Mouse (Mus musculus): Measurements from ENCODE around the gene Ascc3. TPM values are rescaled to one million over a fixed set of nuclear protein-coding genes. Genes with fewer than 3 reads are reported as not detected.

Gene Ascc3
- polyA plus RNA-seq, 1 experiment, result 16.1 TPM

DNA sequence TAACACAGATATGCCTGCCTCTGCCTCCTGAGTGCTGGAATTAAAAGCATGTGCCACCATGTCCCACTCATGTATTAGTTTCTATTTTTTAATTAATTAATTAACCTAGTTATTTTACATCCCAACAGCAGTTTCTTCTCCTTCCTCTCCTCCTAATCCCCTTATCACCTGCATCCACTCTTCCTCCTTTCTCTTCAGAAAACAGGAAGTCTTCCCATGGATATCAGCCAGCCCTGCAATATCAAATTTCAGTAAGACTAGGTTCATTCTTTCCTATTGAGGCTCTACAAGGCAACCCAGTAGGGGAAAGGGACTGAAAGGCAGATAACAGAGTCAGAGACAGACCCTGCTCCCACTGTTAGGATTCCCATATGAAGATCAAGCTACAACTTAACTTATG, 234.4 kb downstream of the Ascc3 start:
- no peak overlapping the region for H3K27ac ChIP-seq (ENCODE audit: insufficient read depth, low read length)
- DNase-seq, result no peak

GRCm38 (mm10) chr10:50834533-50834932, 242.1 kb downstream of the Ascc3 start:
- Histone ChIP-seq H3K27ac (ENCODE audit: insufficient read depth, low read length) (no peak overlapping the region), H3K27me3 (ENCODE audit: control insufficient read depth, insufficient read depth, low read length) (no peaks in the 10 kb centered on the region), H3K4me1 (ENCODE audit: control insufficient read depth, insufficient read depth, low read length) (no peaks in the 10 kb centered on the region), H3K4me3 (replicated peaks; ENCODE audit: insufficient read depth, low read depth, low read length) (no peak overlapping the region)
- 94% methylated on average over 2 of the region's 2 CpGs for WGBS
- no peak for DNase-seq
- no peak for TF ChIP-seq CTCF (IDR thresholded peaks at IDR 0.05; ENCODE audit: borderline replicate concordance, insufficient read depth, low read depth, low read length)
- TF ChIP-seq POLR2A (IDR thresholded peaks at IDR 0.05; ENCODE audit: borderline replicate concordance, insufficient read depth, low read length), result no peak

More for the DNA sequence above, 234.4 kb downstream of the Ascc3 start:
- Histone ChIP-seq H3K27me3 (ENCODE audit: control insufficient read depth, insufficient read depth, low read length) (no peaks in the 10 kb centered on the region), H3K4me1 (ENCODE audit: control insufficient read depth, insufficient read depth, low read length) (no peaks in the 10 kb centered on the region), H3K4me3 (replicated peaks; ENCODE audit: insufficient read depth, low read depth, low read length) (no peak overlapping the region)
- no peak for TF ChIP-seq CTCF (IDR thresholded peaks at IDR 0.05; ENCODE audit: borderline replicate concordance, insufficient read depth, low read depth, low read length)
- no peak for TF ChIP-seq POLR2A (IDR thresholded peaks at IDR 0.05; ENCODE audit: borderline replicate concordance, insufficient read depth, low read length)

DNA sequence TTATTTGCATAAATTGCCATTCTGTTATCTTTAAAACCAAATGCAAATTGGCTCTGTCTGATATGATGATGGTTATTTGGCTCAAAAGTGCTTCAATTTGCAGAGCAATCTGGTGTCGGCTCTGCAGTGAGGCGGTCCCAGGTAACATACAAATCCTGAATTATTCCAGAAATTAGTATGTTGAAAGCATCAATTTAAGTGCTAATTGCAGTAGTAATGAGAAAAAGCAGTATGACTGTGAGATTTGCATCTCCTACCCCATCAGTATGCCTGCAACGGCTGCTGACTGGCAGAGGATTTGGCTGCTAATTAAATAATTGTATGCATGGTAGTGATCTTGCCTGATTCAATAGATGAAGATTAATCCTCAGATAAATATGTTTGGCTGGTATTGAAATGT, 250.9 kb downstream of the Ascc3 start:
- DNase-seq, result no peak
- Histone ChIP-seq H3K4me3 (replicated peaks; ENCODE audit: insufficient read depth, low read depth, low read length) (no peak overlapping the region), H3K27me3 (ENCODE audit: control insufficient read depth, insufficient read depth, low read length) (no peaks in the 10 kb centered on the region), H3K4me1 (ENCODE audit: control insufficient read depth, insufficient read depth, low read length) (no peaks in the 10 kb centered on the region), H3K27ac (ENCODE audit: insufficient read depth, low read length) (no peak overlapping the region)
- no peak for TF ChIP-seq CTCF (IDR thresholded peaks at IDR 0.05; ENCODE audit: borderline replicate concordance, insufficient read depth, low read depth, low read length)
- no peak for TF ChIP-seq POLR2A (IDR thresholded peaks at IDR 0.05; ENCODE audit: borderline replicate concordance, insufficient read depth, low read length)
- 52% methylated on average over 3 of the region's 3 CpGs for WGBS

DNA sequence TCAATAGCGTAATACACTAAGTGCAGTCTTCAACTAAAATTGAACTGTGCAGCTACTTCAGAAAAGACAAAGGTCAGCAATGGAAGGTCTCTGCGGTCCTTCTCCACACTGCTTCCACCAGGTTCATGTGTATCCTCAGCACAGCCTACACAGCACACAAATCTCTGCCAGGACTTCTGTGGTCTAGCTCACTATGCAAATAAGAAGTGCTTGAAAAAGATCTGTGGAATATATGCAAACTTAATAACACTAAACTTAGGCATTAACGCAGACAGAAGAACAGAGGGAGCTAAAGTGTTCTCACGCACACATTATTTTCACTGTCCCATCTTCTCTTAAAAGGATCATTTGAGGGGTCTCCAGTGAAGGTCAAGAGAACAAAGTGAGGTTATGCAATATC, 275.7 kb downstream of the Ascc3 start:
- WGBS, result 91% methylated on average over 4 of the region's 4 CpGs

GRCm38 (mm10) chr10:50876952-50877351, 284.5 kb downstream of the Ascc3 start:
- Histone ChIP-seq H3K4me3 (replicated peaks; ENCODE audit: insufficient read depth, low read depth, low read length) (no peak overlapping the region), H3K27me3 (ENCODE audit: control insufficient read depth, insufficient read depth, low read length) (no peaks in the 10 kb centered on the region), H3K4me1 (ENCODE audit: control insufficient read depth, insufficient read depth, low read length) (no peaks in the 10 kb centered on the region), H3K27ac (ENCODE audit: insufficient read depth, low read length) (no peak overlapping the region)
- no peak for DNase-seq
- no peak for TF ChIP-seq CTCF (IDR thresholded peaks at IDR 0.05; ENCODE audit: borderline replicate concordance, insufficient read depth, low read depth, low read length)
- no peak for TF ChIP-seq POLR2A (IDR thresholded peaks at IDR 0.05; ENCODE audit: borderline replicate concordance, insufficient read depth, low read length)
- 82% methylated on average over 5 of the region's 5 CpGs for WGBS

More for the DNA sequence above, 275.7 kb downstream of the Ascc3 start:
- no peaks in the 10 kb centered on the region for H3K27me3 ChIP-seq (ENCODE audit: control insufficient read depth, insufficient read depth, low read length)
- no peak for TF ChIP-seq POLR2A (IDR thresholded peaks at IDR 0.05; ENCODE audit: borderline replicate concordance, insufficient read depth, low read length)
- no peak for TF ChIP-seq CTCF (IDR thresholded peaks at IDR 0.05; ENCODE audit: borderline replicate concordance, insufficient read depth, low read depth, low read length)
- H3K27ac ChIP-seq (ENCODE audit: insufficient read depth, low read length), result no peak overlapping the region
- no peaks in the 10 kb centered on the region for H3K4me1 ChIP-seq (ENCODE audit: control insufficient read depth, insufficient read depth, low read length)
- DNase-seq, result no peak
- no peak overlapping the region for H3K4me3 ChIP-seq (replicated peaks; ENCODE audit: insufficient read depth, low read depth, low read length)

DNA sequence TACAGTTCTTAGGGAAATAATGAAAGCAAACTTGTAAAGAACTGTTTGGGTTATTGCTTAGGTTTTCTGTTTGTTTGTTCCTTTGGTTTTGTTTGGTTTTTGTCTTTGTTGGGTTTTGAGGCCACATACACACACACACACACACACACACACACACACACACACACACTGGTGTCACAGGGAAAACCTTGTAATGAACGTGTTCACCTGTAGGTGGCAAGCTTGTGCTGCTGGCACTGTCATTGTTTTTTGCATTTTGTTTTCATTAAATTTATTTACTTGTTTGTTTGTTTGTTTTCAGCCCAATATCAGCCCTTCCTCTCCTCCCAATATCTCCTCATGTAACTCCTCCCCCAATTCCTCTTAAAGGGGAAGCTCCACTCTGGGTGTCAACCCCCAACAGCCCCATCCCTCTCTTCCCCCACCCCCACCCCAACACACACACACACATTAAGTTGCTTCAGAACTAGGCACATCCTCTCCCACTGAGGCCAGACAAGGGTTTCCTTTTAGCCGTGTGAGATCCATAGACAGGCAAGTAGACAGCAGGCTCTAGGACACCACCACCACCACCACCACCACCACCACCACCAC, 289.1 kb downstream of the Ascc3 start:
- 19% methylated on average over 2 of the region's 2 CpGs for WGBS
- Histone ChIP-seq H3K27ac (ENCODE audit: insufficient read depth, low read length) (no peak overlapping the region), H3K4me3 (replicated peaks; ENCODE audit: insufficient read depth, low read depth, low read length) (no peak overlapping the region), H3K27me3 (ENCODE audit: control insufficient read depth, insufficient read depth, low read length) (no peaks in the 10 kb centered on the region), H3K4me1 (ENCODE audit: control insufficient read depth, insufficient read depth, low read length) (no peaks in the 10 kb centered on the region)
- TF ChIP-seq POLR2A (IDR thresholded peaks at IDR 0.05; ENCODE audit: borderline replicate concordance, insufficient read depth, low read length) (no peak), CTCF (IDR thresholded peaks at IDR 0.05; ENCODE audit: borderline replicate concordance, insufficient read depth, low read depth, low read length) (peak; percentile 24; the same call in 1 of the 2 replicates)
- DNase-seq, result no peak

GRCm38 (mm10) chr10:50882366-50882765, 289.9 kb downstream of the Ascc3 start:
- no peak for TF ChIP-seq CTCF (IDR thresholded peaks at IDR 0.05; ENCODE audit: borderline replicate concordance, insufficient read depth, low read depth, low read length)
- TF ChIP-seq POLR2A (IDR thresholded peaks at IDR 0.05; ENCODE audit: borderline replicate concordance, insufficient read depth, low read length), result no peak
- no peak for DNase-seq
- Histone ChIP-seq H3K27me3 (ENCODE audit: control insufficient read depth, insufficient read depth, low read length) (no peaks in the 10 kb centered on the region), H3K4me3 (replicated peaks; ENCODE audit: insufficient read depth, low read depth, low read length) (no peak overlapping the region), H3K27ac (ENCODE audit: insufficient read depth, low read length) (no peak overlapping the region), H3K4me1 (ENCODE audit: control insufficient read depth, insufficient read depth, low read length) (no peaks in the 10 kb centered on the region)
- 87% methylated on average over 2 of the region's 2 CpGs for WGBS

DNA sequence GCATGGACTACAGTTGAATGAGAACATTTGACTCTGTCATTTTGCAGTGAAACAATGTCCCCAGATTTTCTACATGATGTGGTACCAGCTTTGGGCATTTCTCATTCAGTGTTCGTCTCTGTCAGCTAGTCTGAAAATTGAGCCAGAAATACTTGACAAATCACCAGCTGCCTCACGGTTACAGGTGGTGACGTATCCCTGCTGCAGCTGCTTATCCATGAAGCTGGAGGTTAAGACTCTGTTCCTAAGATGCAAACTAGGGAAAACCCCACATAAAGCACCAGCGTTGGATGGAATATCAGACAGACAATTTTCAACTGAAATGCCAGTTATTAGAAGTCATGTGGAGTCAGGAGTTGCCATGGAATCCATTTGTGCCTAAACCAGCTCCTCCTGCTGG, 293.8 kb downstream of the Ascc3 start:
- DNase-seq, result no peak
- Histone ChIP-seq H3K27ac (ENCODE audit: insufficient read depth, low read length) (no peak overlapping the region), H3K4me1 (ENCODE audit: control insufficient read depth, insufficient read depth, low read length) (no peaks in the 10 kb centered on the region), H3K4me3 (replicated peaks; ENCODE audit: insufficient read depth, low read depth, low read length) (no peak overlapping the region), H3K27me3 (ENCODE audit: control insufficient read depth, insufficient read depth, low read length) (no peaks in the 10 kb centered on the region; the same call in 1 of the 2 replicates)
- TF ChIP-seq POLR2A (IDR thresholded peaks at IDR 0.05; ENCODE audit: borderline replicate concordance, insufficient read depth, low read length), result no peak
- TF ChIP-seq CTCF (IDR thresholded peaks at IDR 0.05; ENCODE audit: borderline replicate concordance, insufficient read depth, low read depth, low read length), result no peak
- 31% methylated on average over 4 of the region's 4 CpGs for WGBS

Measured in cerebellum, adult 2 months (tissue).